Mouse (Mus musculus) hindbrain, embryonic 12.5 days (tissue): ENCODE data around the gene Fbln5. TPM values are rescaled to one million over a fixed set of nuclear protein-coding genes. Genes with fewer than 3 reads are reported as not detected.

ENCODE experiments used
- ATAC-seq: fragments of 200-750 bp; cut with Nextera tagmentation; 2 replicates; pipeline ENCODE4 v1.8.0; 2017; ENCODE audit warnings: moderate TSS enrichment; ENCODE audit not compliant: low FRiP score
- H3K27ac ChIP-seq: fragments of 300-500 bp; sonication (generic); 2 replicates; pipeline ENCODE4 v1.5.1; 2016; ENCODE audit warnings: mild to moderate bottlenecking
- H3K27me3 ChIP-seq: fragments of 300-500 bp; sonication (generic); 2 replicates; pipeline ENCODE4 v1.6.1; 2016; ENCODE audit warnings: mild to moderate bottlenecking
- H3K36me3 ChIP-seq: fragments of 300-500 bp; sonication (generic); 2 replicates; pipeline ENCODE4 v1.6.1; 2016; ENCODE audit warnings: mild to moderate bottlenecking
- H3K4me1 ChIP-seq: fragments of 300-500 bp; sonication (generic); 2 replicates; pipeline ENCODE4 v1.6.1; 2016
- H3K4me2 ChIP-seq: fragments of 300-500 bp; sonication (generic); replicated peaks from 2 replicates; pipeline ENCODE4 v1.6.1; 2016; ENCODE audit warnings: mild to moderate bottlenecking
- H3K4me3 ChIP-seq: fragments of 300-500 bp; sonication (generic); 2 replicates; pipeline ENCODE4 v1.5.1; 2016; ENCODE audit warnings: mild to moderate bottlenecking
- H3K9ac ChIP-seq: fragments of 300-500 bp; sonication (generic); 2 replicates; pipeline ENCODE4 v1.6.1; 2016; ENCODE audit warnings: mild to moderate bottlenecking, moderate library complexity
- H3K9me3 ChIP-seq: fragments of 300-500 bp; sonication (generic); replicated peaks from 2 replicates; pipeline ENCODE4 v1.6.1; 2016; ENCODE audit warnings: mild to moderate bottlenecking
- WGBS: fragments of 180-500 bp; shearing (Covaris S2); methylation state at CpG from one replicate; pipeline ENCODE4 v1.1.7; 2016; 5-methylcytosine and 5-hydroxymethylcytosine counted together
- polyA plus RNA-seq: library from polyadenylated mRNA; unstranded; fragments of >200 nt; fragmentation: Nextera tagmentation; extraction: Ambion mirVana; gene quantifications from 2 replicates; pipeline ENCODE4 v1.2.1, GENCODE M21; 2016

The Fbln5 gene
- polyA plus RNA-seq, 1 experiment from 2014 or later: 24.4 TPM

- Histone ChIP-seq H3K4me2 (no peak overlapping the region), H3K9ac (no peak overlapping the region), H3K4me3 (no peak overlapping the region), H3K4me1 (no peaks in the 10 kb centered on the region), H3K9me3 (no peaks in the 10 kb centered on the region), H3K27ac (no peak overlapping the region), H3K27me3 (no peaks in the 10 kb centered on the region), H3K36me3 (no peaks in the 10 kb centered on the region)
- no peak for ATAC-seq
- 63% methylated on average over 3 of the region's 3 CpGs for WGBS
Measured at GRCm38 (mm10) chr12:101772962-101773361, 45.9 kb downstream of the Fbln5 start.

- 90% methylated on average over 5 of the region's 5 CpGs for WGBS
- no peak overlapping the region for H3K27ac ChIP-seq
- no peaks in the 10 kb centered on the region for H3K27me3 ChIP-seq
- no peak overlapping the region for H3K9ac ChIP-seq
- no peaks in the 10 kb centered on the region for H3K36me3 ChIP-seq
- H3K4me2 ChIP-seq: no peak overlapping the region
- no peaks in the 10 kb centered on the region for H3K9me3 ChIP-seq
- no peak overlapping the region for H3K4me3 ChIP-seq
- ATAC-seq: no peak
- no peaks in the 10 kb centered on the region for H3K4me1 ChIP-seq
Measured at GRCm38 (mm10) chr12:101770283-101771015, 48.4 kb downstream of the Fbln5 start.

- Histone ChIP-seq H3K4me3 (no peak overlapping the region), H3K9ac (no peak overlapping the region), H3K9me3 (no peaks in the 10 kb centered on the region), H3K4me2 (no peak overlapping the region), H3K36me3 (no peaks in the 10 kb centered on the region), H3K27me3 (no peaks in the 10 kb centered on the region), H3K4me1 (no peaks in the 10 kb centered on the region), H3K27ac (no peak overlapping the region)
- ATAC-seq: no peak
- WGBS: 80% methylated on average over 9 of the region's 9 CpGs
Measured at GRCm38 (mm10) chr12:101767306-101768053, 51.4 kb downstream of the Fbln5 start.

- WGBS: 80% methylated on average over 3 of the region's 3 CpGs
- no peaks in the 10 kb centered on the region for H3K9me3 ChIP-seq
- no peak overlapping the region for H3K27ac ChIP-seq
- no peaks in the 10 kb centered on the region for H3K27me3 ChIP-seq
- no peak for ATAC-seq
- H3K4me1 ChIP-seq: no peaks in the 10 kb centered on the region
- no peaks in the 10 kb centered on the region for H3K36me3 ChIP-seq
- H3K9ac ChIP-seq: no peak overlapping the region
- no peak overlapping the region for H3K4me3 ChIP-seq
- H3K4me2 ChIP-seq: no peak overlapping the region
Measured at GRCm38 (mm10) chr12:101766228-101766852, 52.5 kb downstream of the Fbln5 start.

GRCm38 (mm10) chr12:101764870-101765269 lies 54.0 kb downstream of the Fbln5 start:
- no peaks in the 10 kb centered on the region for H3K4me1 ChIP-seq
- H3K4me2 ChIP-seq: no peak overlapping the region
- no peak for ATAC-seq
- WGBS: 84% methylated on average over 5 of the region's 5 CpGs
- no peak overlapping the region for H3K27ac ChIP-seq
- H3K27me3 ChIP-seq: no peaks in the 10 kb centered on the region
- H3K9me3 ChIP-seq: no peaks in the 10 kb centered on the region
- no peaks in the 10 kb centered on the region for H3K36me3 ChIP-seq
- no peak overlapping the region for H3K9ac ChIP-seq
- H3K4me3 ChIP-seq: no peak overlapping the region

GRCm38 (mm10) chr12:101763065-101763464 lies 55.8 kb downstream of the Fbln5 start:
- Histone ChIP-seq H3K9me3 (no peaks in the 10 kb centered on the region), H3K4me1 (no peaks in the 10 kb centered on the region), H3K36me3 (no peaks in the 10 kb centered on the region), H3K4me2 (no peak overlapping the region), H3K9ac (no peak overlapping the region), H3K4me3 (no peak overlapping the region), H3K27ac (no peak overlapping the region), H3K27me3 (no peaks in the 10 kb centered on the region)
- ATAC-seq: no peak
- WGBS: 75% methylated on average over 3 of the region's 3 CpGs

GRCm38 (mm10) chr12:101762054-101762453 lies 56.8 kb downstream of the Fbln5 start:
- 93% methylated on average over 5 of the region's 5 CpGs for WGBS

GRCm38 (mm10) chr12:101759440-101760045 lies 59.3 kb downstream of the Fbln5 start:
- H3K4me2 ChIP-seq: no peak overlapping the region
- no peaks in the 10 kb centered on the region for H3K27me3 ChIP-seq
- no peaks in the 10 kb centered on the region for H3K4me1 ChIP-seq
- no peak overlapping the region for H3K27ac ChIP-seq
- no peak for ATAC-seq
- H3K36me3 ChIP-seq: no peaks in the 10 kb centered on the region
- H3K4me3 ChIP-seq: no peak overlapping the region
- H3K9ac ChIP-seq: no peak overlapping the region
- no peaks in the 10 kb centered on the region for H3K9me3 ChIP-seq
- WGBS: 66% methylated on average over 6 of the region's 6 CpGs

More at GRCm38 (mm10) chr12:101762054-101762453, 56.8 kb downstream of the Fbln5 start:
- no peaks in the 10 kb centered on the region for H3K4me1 ChIP-seq
- no peak overlapping the region for H3K27ac ChIP-seq
- ATAC-seq: no peak
- H3K36me3 ChIP-seq: no peaks in the 10 kb centered on the region
- H3K4me3 ChIP-seq: no peak overlapping the region
- H3K9ac ChIP-seq: no peak overlapping the region
- H3K4me2 ChIP-seq: no peak overlapping the region
- no peaks in the 10 kb centered on the region for H3K9me3 ChIP-seq
- H3K27me3 ChIP-seq: no peaks in the 10 kb centered on the region

- Histone ChIP-seq H3K9me3 (no peaks in the 10 kb centered on the region), H3K27ac (no peak overlapping the region), H3K36me3 (no peaks in the 10 kb centered on the region), H3K9ac (no peak overlapping the region), H3K4me1 (no peaks in the 10 kb centered on the region), H3K4me2 (no peak overlapping the region), H3K27me3 (no peaks in the 10 kb centered on the region), H3K4me3 (no peak overlapping the region)
- ATAC-seq: no peak
Measured at GRCm38 (mm10) chr12:101758698-101759097, 60.2 kb downstream of the Fbln5 start.

GRCm38 (mm10) chr12:101742375-101742774 lies 76.5 kb downstream of the Fbln5 start:
- H3K4me2 ChIP-seq: no peak overlapping the region
- H3K36me3 ChIP-seq: no peaks in the 10 kb centered on the region
- no peak overlapping the region for H3K27ac ChIP-seq
- no peaks in the 10 kb centered on the region for H3K9me3 ChIP-seq
- H3K9ac ChIP-seq: no peak overlapping the region
- 51% methylated on average over 2 of the region's 2 CpGs for WGBS
- H3K4me1 ChIP-seq: no peaks in the 10 kb centered on the region
- no peaks in the 10 kb centered on the region for H3K27me3 ChIP-seq
- H3K4me3 ChIP-seq: no peak overlapping the region
- ATAC-seq: no peak

- H3K27ac ChIP-seq: no peak overlapping the region
- no peaks in the 10 kb centered on the region for H3K36me3 ChIP-seq
- no peak overlapping the region for H3K4me3 ChIP-seq
- WGBS: 79% methylated on average over 2 of the region's 2 CpGs
- no peak overlapping the region for H3K9ac ChIP-seq
- no peaks in the 10 kb centered on the region for H3K4me1 ChIP-seq
- no peak for ATAC-seq
- no peaks in the 10 kb centered on the region for H3K27me3 ChIP-seq
- H3K9me3 ChIP-seq: no peaks in the 10 kb centered on the region
- H3K4me2 ChIP-seq: no peak overlapping the region
Measured at GRCm38 (mm10) chr12:101740486-101740885, 78.4 kb downstream of the Fbln5 start.

- WGBS: 50% methylated on average over 2 of the region's 2 CpGs
Measured at GRCm38 (mm10) chr12:101740045-101740444, 78.8 kb downstream of the Fbln5 start.

More at GRCm38 (mm10) chr12:101740045-101740444, 78.8 kb downstream of the Fbln5 start:
- Histone ChIP-seq H3K9ac (no peak overlapping the region), H3K9me3 (no peaks in the 10 kb centered on the region), H3K4me2 (no peak overlapping the region), H3K27ac (no peak overlapping the region), H3K36me3 (no peaks in the 10 kb centered on the region), H3K27me3 (no peaks in the 10 kb centered on the region), H3K4me3 (no peak overlapping the region), H3K4me1 (no peaks in the 10 kb centered on the region)
- ATAC-seq: no peak
